Mouse (Mus musculus) forebrain, postnatal 0 days (tissue): ENCODE results near the gene Rlbp1. TPM values are rescaled to one million over a fixed set of nuclear protein-coding genes. Genes with fewer than 3 reads are reported as not detected.

Source experiments
- ATAC-seq: fragments of 200-750 bp; cut with Nextera tagmentation; 2 replicates; pipeline ENCODE4 v1.8.0; 2017; ENCODE audit warnings: mild to moderate bottlenecking, moderate library complexity
- DNase-seq: peaks from one replicate; pipeline ENCODE4 v3.0.0-alpha.2; 2015
- H3K27ac ChIP-seq: fragments of 300-500 bp; sonication (generic); 2 replicates; pipeline ENCODE4 v1.5.1; 2014; ENCODE audit warnings: low read depth, mild to moderate bottlenecking, antibody characterized with exemption, low read length, moderate library complexity, mixed read lengths
- H3K27me3 ChIP-seq: fragments of 300-500 bp; sonication (generic); 2 replicates; pipeline ENCODE4 v1.6.1; 2014; ENCODE audit warnings: mild to moderate bottlenecking, low read length, mixed read lengths; ENCODE audit not compliant: insufficient read depth
- H3K36me3 ChIP-seq: fragments of 300-500 bp; sonication (generic); 2 replicates; pipeline ENCODE4 v1.6.1; 2014; ENCODE audit warnings: mild to moderate bottlenecking, moderate library complexity; ENCODE audit not compliant: insufficient read depth
- H3K4me1 ChIP-seq: fragments of 300-500 bp; sonication (generic); 2 replicates; pipeline ENCODE4 v1.6.1; 2014; ENCODE audit warnings: antibody characterized with exemption; ENCODE audit not compliant: insufficient read depth
- H3K4me2 ChIP-seq: fragments of 300-500 bp; sonication (generic); 2 replicates; pipeline ENCODE4 v1.6.1; 2014; ENCODE audit warnings: low read depth, mild to moderate bottlenecking, moderate library complexity
- H3K4me3 ChIP-seq: fragments of 300-500 bp; sonication (generic); 2 replicates; pipeline ENCODE4 v1.5.1; 2014; ENCODE audit warnings: low read depth, low read length, mixed read lengths
- H3K9ac ChIP-seq: fragments of 300-500 bp; sonication (generic); 2 replicates; pipeline ENCODE4 v1.6.1; 2014; ENCODE audit warnings: mild to moderate bottlenecking
- H3K9me3 ChIP-seq: fragments of 300-500 bp; sonication (generic); 2 replicates; pipeline ENCODE4 v1.6.1; 2016; ENCODE audit warnings: low read length
- CTCF ChIP-seq: sonication (generic); IDR thresholded peaks from 2 replicates; pipeline ENCODE4 v1.5.1; 2016; ENCODE audit warnings: antibody characterized with exemption, control low read depth, low read depth
- WGBS: fragments of 180-500 bp; shearing (Covaris S2); extraction: QIAGEN DNeasy Blood & Tissue Kit; methylation state at CpG from one replicate; pipeline ENCODE4 v1.1.7; 2014; 5-methylcytosine and 5-hydroxymethylcytosine counted together
- polyA plus RNA-seq: library from polyadenylated mRNA; unstranded; fragments of >200 nt; fragmentation: Nextera tagmentation; extraction: Ambion mirVana; gene quantifications from 2 replicates; pipeline ENCODE4 v1.2.1, GENCODE M21; 2015
- total RNA-seq: library from RNA; depleted of rRNA; stranded (reverse); fragments of >200 nt; gene quantifications from 2 replicates; pipeline ENCODE4 v1.2.3, GENCODE M21; 2014; rRNA removed

The Rlbp1 gene
- total and polyA plus RNA-seq, 2 experiments from 2014 or later, result 41.0 to 46.2 TPM

DNA sequence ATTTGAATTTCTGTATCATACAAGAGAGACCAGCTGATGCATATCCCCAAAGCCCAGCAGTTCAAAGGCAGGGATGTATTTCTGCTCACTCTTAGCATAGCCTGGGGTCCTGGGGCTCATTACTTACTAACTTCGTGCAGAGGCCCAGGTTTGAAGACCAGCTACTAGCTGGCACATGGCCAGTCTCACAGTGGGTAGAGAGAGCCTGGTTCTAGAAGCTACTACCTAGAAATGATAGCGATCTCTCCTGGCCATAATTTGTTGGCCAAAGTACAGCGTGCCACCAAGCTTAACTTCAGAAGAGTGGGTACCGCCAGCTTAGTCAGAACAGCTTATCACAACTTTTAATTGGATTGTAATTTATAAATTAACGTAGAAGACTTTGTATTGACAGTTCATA is 58.1 kb downstream of the Rlbp1 start:
- H3K9me3 ChIP-seq, result no peaks in the 10 kb centered on the region
- no peaks in the 10 kb centered on the region for H3K27me3 ChIP-seq
- peaks cover 66% of the 10 kb centered on the region for H3K36me3 ChIP-seq
- WGBS, result 82% methylated on average over 5 of the region's 5 CpGs
- H3K4me1 ChIP-seq, result no peaks in the 10 kb centered on the region
- no peak overlapping the region for H3K27ac ChIP-seq
- no peak overlapping the region for H3K9ac ChIP-seq
- no peak for ATAC-seq
- no peak for TF ChIP-seq CTCF
- H3K4me3 ChIP-seq, result no peak overlapping the region
- H3K4me2 ChIP-seq, result no peak overlapping the region
- no peak for DNase-seq

Other genes starting within 250 kb of the Rlbp1 start
- 155 and 184 TPM in 2 replicates for gene Mfge8, start 238.0 kb downstream of the Rlbp1 start, total RNA-seq
- 221 and 275 TPM in 2 replicates for gene Mfge8, start 238.0 kb downstream of the Rlbp1 start, polyA plus RNA-seq
- 66.8 and 88.0 TPM in 2 replicates for gene Abhd2, start 113.8 kb downstream of the Rlbp1 start, total RNA-seq
- gene Abhd2, start 113.8 kb downstream of the Rlbp1 start, polyA plus RNA-seq, result 22.5 and 26.0 TPM in 2 replicates
- 1.9 and 2.1 TPM in 2 replicates for gene Fanci, start 4.9 kb upstream of the Rlbp1 start, total RNA-seq
- 1.2 and 1.4 TPM in 2 replicates for gene Fanci, start 4.9 kb upstream of the Rlbp1 start, polyA plus RNA-seq
- gene Polg, start 79.3 kb upstream of the Rlbp1 start, total RNA-seq, result 51.1 and 52.9 TPM in 2 replicates
- 17.4 and 19.4 TPM in 2 replicates for gene Polg, start 79.3 kb upstream of the Rlbp1 start, polyA plus RNA-seq
- 2.0 TPM in 2 replicates for gene Rhcg, start 230.6 kb upstream of the Rlbp1 start, total RNA-seq
- 2.9 and 4.3 TPM in 2 replicates for gene Rhcg, start 230.6 kb upstream of the Rlbp1 start, polyA plus RNA-seq